Mouse (Mus musculus) kidney, adult 2 months (tissue): ENCODE results near the gene Pcsk5.

Source experiments
- CTCF ChIP-seq: fragments of 200-500 bp; conservative IDR thresholded peaks from 2 replicates; pipeline ENCODE4 v1.5.1; 2011; ENCODE audit warnings: low read depth, mild to moderate bottlenecking, control low read depth, low read length, moderate library complexity, mixed read lengths; ENCODE audit not compliant: insufficient read depth, insufficient read length
- POLR2A ChIP-seq: fragments of 200-500 bp; IDR thresholded peaks from one replicate; pipeline ENCODE4 v1.6.1; 2011; ENCODE audit warnings: low read depth, low read length, control low read depth

- TF ChIP-seq POLR2A (no peak), CTCF (no peak)
Observed at GRCm38 (mm10) chr19:17482126-17482790, 355.2 kb downstream of the Pcsk5 start.
